Mouse (Mus musculus): ENCODE data around the gene Rpl27.

DNA sequence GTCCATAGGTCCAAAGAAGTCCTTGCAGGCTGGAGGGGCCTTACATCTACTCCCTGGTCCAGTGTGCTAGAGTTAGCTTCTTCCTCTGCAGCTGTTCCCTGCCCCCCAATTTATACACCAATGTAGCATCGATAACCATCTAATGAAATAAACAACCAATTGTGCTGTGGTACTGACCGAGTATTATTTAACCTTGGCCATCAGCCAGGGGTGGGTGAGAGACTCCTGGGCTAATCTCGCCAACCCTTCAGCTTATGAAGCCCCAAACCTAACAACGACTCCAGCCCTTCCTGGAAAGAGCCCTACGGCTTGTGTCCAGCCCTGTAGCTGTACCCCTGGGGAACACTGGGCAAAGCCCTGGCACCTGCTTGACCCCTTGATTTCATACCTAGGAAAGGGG lies 32.2 kb downstream of the Rpl27 start:
- TF ChIP-seq CTCF (IDR thresholded peaks at IDR 0.05; ENCODE audit: low read depth, low read length) (no peak), POLR2A (IDR thresholded peaks at IDR 0.05; ENCODE audit: extremely low read depth, insufficient read depth, low read length) (no peak)
